Mouse (Mus musculus) limb, embryonic 12.5 days (tissue): ENCODE measurements around the gene Dennd5b. TPM values are rescaled to one million over a fixed set of nuclear protein-coding genes. Genes with fewer than 3 reads are reported as not detected.

Experiments
- ATAC-seq: fragments of 200-750 bp; cut with Nextera tagmentation; 2 replicates; pipeline ENCODE4 v1.8.0; 2017; ENCODE audit warnings: low read depth, moderate TSS enrichment; ENCODE audit not compliant: insufficient number of reproducible peaks, insufficient read depth, low FRiP score, low TSS enrichment
- H3K27ac ChIP-seq: fragments of 300-500 bp; sonication (generic); 2 replicates; pipeline ENCODE4 v1.5.1; 2016; ENCODE audit warnings: mild to moderate bottlenecking, moderate library complexity
- H3K27me3 ChIP-seq: fragments of 300-500 bp; sonication (generic); 2 replicates; pipeline ENCODE4 v1.6.1; 2016; ENCODE audit warnings: mild to moderate bottlenecking, moderate library complexity
- H3K36me3 ChIP-seq: fragments of 300-500 bp; sonication (generic); 2 replicates; pipeline ENCODE4 v1.6.1; 2016; ENCODE audit warnings: mild to moderate bottlenecking, moderate library complexity
- H3K4me1 ChIP-seq: fragments of 300-500 bp; sonication (generic); replicated peaks from 2 replicates; pipeline ENCODE4 v1.6.1; 2016
- H3K4me2 ChIP-seq: fragments of 300-500 bp; sonication (generic); 2 replicates; pipeline ENCODE4 v1.6.1; 2016; ENCODE audit warnings: mild to moderate bottlenecking, moderate library complexity
- H3K4me3 ChIP-seq: fragments of 300-500 bp; sonication (generic); replicated peaks from 2 replicates; pipeline ENCODE4 v1.5.1; 2016; ENCODE audit warnings: mild to moderate bottlenecking
- H3K9ac ChIP-seq: fragments of 300-500 bp; sonication (generic); replicated peaks from 2 replicates; pipeline ENCODE4 v1.6.1; 2016; ENCODE audit warnings: mild to moderate bottlenecking, moderate library complexity
- H3K9me3 ChIP-seq: fragments of 300-500 bp; sonication (generic); 2 replicates; pipeline ENCODE4 v1.6.1; 2016; ENCODE audit warnings: mild to moderate bottlenecking, moderate library complexity
- WGBS: fragments of 180-500 bp; shearing (Covaris S2); methylation state at CpG from one replicate; pipeline ENCODE4 v1.1.7; 2016; 5-methylcytosine and 5-hydroxymethylcytosine counted together
- polyA plus RNA-seq: library from polyadenylated mRNA; unstranded; fragments of >200 nt; fragmentation: Nextera tagmentation; extraction: Ambion mirVana; gene quantifications from 2 replicates; pipeline ENCODE4 v1.2.1, GENCODE M21; 2016

The Dennd5b gene
- polyA plus RNA-seq, 1 experiment from 2014 or later = 8.2 TPM

GRCm38 (mm10) chr6:148972059-148972848 lies 129.2 kb downstream of the Dennd5b start:
- no peak overlapping the region for H3K9ac ChIP-seq
- H3K27ac ChIP-seq = peak overlapping the region; percentile 29; the same call in 1 of the 2 replicates
- WGBS = 24% methylated on average over 9 of the region's 9 CpGs

GRCm38 (mm10) chr6:148971385-148971940 lies 130.0 kb downstream of the Dennd5b start:
- H3K9me3 ChIP-seq = no peaks in the 10 kb centered on the region
- H3K36me3 ChIP-seq = no peaks in the 10 kb centered on the region
- no peak overlapping the region for H3K9ac ChIP-seq
- peak overlapping the region; percentile 35; the same call in 1 of the 2 replicates for H3K27ac ChIP-seq
- peaks cover 14% of the 10 kb centered on the region for H3K4me1 ChIP-seq
- H3K4me2 ChIP-seq = peak overlapping the region; percentile 29; the same call in 1 of the 2 replicates
- H3K4me3 ChIP-seq = no peak overlapping the region
- ATAC-seq = no peak
- 33% methylated on average over 9 of the region's 9 CpGs for WGBS
- H3K27me3 ChIP-seq = no peaks in the 10 kb centered on the region

More at GRCm38 (mm10) chr6:148972059-148972848, 129.2 kb downstream of the Dennd5b start:
- H3K9me3 ChIP-seq = no peaks in the 10 kb centered on the region
- peak overlapping the region; percentile 29; the same call in 1 of the 2 replicates for H3K4me2 ChIP-seq
- H3K27me3 ChIP-seq = no peaks in the 10 kb centered on the region
- H3K4me1 ChIP-seq = peaks cover 14% of the 10 kb centered on the region
- no peak overlapping the region for H3K4me3 ChIP-seq
- H3K36me3 ChIP-seq = no peaks in the 10 kb centered on the region
- ATAC-seq = peak; percentile 26; the same call in 1 of the 2 replicates

GRCm38 (mm10) chr6:148961285-148961684 lies 140.2 kb downstream of the Dennd5b start:
- WGBS = 10% methylated on average over 1 of the region's 1 CpGs
- no peaks in the 10 kb centered on the region for H3K9me3 ChIP-seq
- no peak overlapping the region for H3K4me3 ChIP-seq
- H3K27ac ChIP-seq = no peak overlapping the region
- no peaks in the 10 kb centered on the region for H3K27me3 ChIP-seq
- no peak overlapping the region for H3K4me2 ChIP-seq
- H3K36me3 ChIP-seq = no peaks in the 10 kb centered on the region
- H3K4me1 ChIP-seq = peaks cover 14% of the 10 kb centered on the region
- no peak for ATAC-seq
- H3K9ac ChIP-seq = no peak overlapping the region

GRCm38 (mm10) chr6:148959540-148960238 lies 141.8 kb downstream of the Dennd5b start:
- no peak for ATAC-seq
- Histone ChIP-seq H3K27me3 (no peaks in the 10 kb centered on the region), H3K36me3 (no peaks in the 10 kb centered on the region), H3K9me3 (no peaks in the 10 kb centered on the region), H3K9ac (no peak overlapping the region), H3K4me1 (peaks cover 14% of the 10 kb centered on the region), H3K4me3 (no peak overlapping the region), H3K27ac (peak overlapping the region; percentile 59; the same call in 1 of the 2 replicates), H3K4me2 (0 out of 2 replicates have a peak overlapping the region, but pooled peaks have one; percentile 7)
- WGBS = 18% methylated on average over 4 of the region's 4 CpGs

GRCm38 (mm10) chr6:148958712-148959111 lies 142.8 kb downstream of the Dennd5b start:
- Histone ChIP-seq H3K9me3 (no peaks in the 10 kb centered on the region), H3K27me3 (no peaks in the 10 kb centered on the region), H3K4me1 (peaks cover 14% of the 10 kb centered on the region), H3K4me2 (no peak overlapping the region), H3K36me3 (no peaks in the 10 kb centered on the region), H3K4me3 (no peak overlapping the region), H3K27ac (no peak overlapping the region), H3K9ac (no peak overlapping the region)
- 90% methylated on average over 1 of the region's 1 CpGs for WGBS
- ATAC-seq = no peak

- Histone ChIP-seq H3K36me3 (no peaks in the 10 kb centered on the region), H3K4me2 (no peak overlapping the region), H3K27me3 (no peaks in the 10 kb centered on the region), H3K4me1 (peaks cover 14% of the 10 kb centered on the region), H3K27ac (no peak overlapping the region), H3K4me3 (no peak overlapping the region), H3K9ac (no peak overlapping the region), H3K9me3 (no peaks in the 10 kb centered on the region)
- ATAC-seq = no peak
- WGBS = 91% methylated on average over 3 of the region's 3 CpGs
Observed at GRCm38 (mm10) chr6:148957046-148957445, 144.4 kb downstream of the Dennd5b start.

GRCm38 (mm10) chr6:148955641-148956420 lies 145.6 kb downstream of the Dennd5b start:
- Histone ChIP-seq H3K9me3 (no peaks in the 10 kb centered on the region), H3K4me2 (no peak overlapping the region), H3K4me1 (peaks cover 14% of the 10 kb centered on the region), H3K27ac (no peak overlapping the region), H3K36me3 (no peaks in the 10 kb centered on the region), H3K9ac (no peak overlapping the region), H3K4me3 (no peak overlapping the region), H3K27me3 (no peaks in the 10 kb centered on the region)
- ATAC-seq = no peak

- Histone ChIP-seq H3K27ac (peak overlapping the region; percentile 97), H3K4me2 (peak overlapping the region; percentile 60), H3K9me3 (no peaks in the 10 kb centered on the region), H3K4me1 (peaks cover 13% of the 10 kb centered on the region; the same call in 1 of the 2 replicates), H3K9ac (peak overlapping the region; percentile 97), H3K4me3 (peak overlapping the region; percentile 91), H3K36me3 (peaks cover 7% of the 10 kb centered on the region; the same call in 1 of the 2 replicates), H3K27me3 (no peaks in the 10 kb centered on the region)
- ATAC-seq = no peak
- WGBS = 38% methylated on average over 11 of the region's 11 CpGs
Observed at GRCm38 (mm10) chr6:148946881-148947405, 154.5 kb downstream of the Dennd5b start.

- Histone ChIP-seq H3K9me3 (no peaks in the 10 kb centered on the region), H3K27ac (peak within 1 kb of the TSS; percentile 97), H3K4me1 (peaks cover 18% of the 10 kb centered on the region; the same call in 1 of the 2 replicates), H3K4me3 (peak within 1 kb of the TSS; percentile 91), H3K4me2 (peak within 1 kb of the TSS; percentile 60), H3K36me3 (peaks cover 7% of the 10 kb centered on the region; the same call in 1 of the 2 replicates), H3K9ac (peak within 1 kb of the TSS; percentile 97), H3K27me3 (no peaks in the 10 kb centered on the region)
- under 1% methylated on average over 47 of the region's 47 CpGs for WGBS
- ATAC-seq = peak; percentile 84
Observed at GRCm38 (mm10) chr6:148946409-148946742, 155.1 kb downstream of the Dennd5b start, which contains the start of gene Sinhcaf. TSS of gene Sinhcaf (minus strand) at chr6:148946467.
